Mouse (Mus musculus) lung, postnatal 4 days (tissue): ENCODE results near the gene Cradd.

Experiments
- DNase-seq, 2 experiments: peaks; one replicate each; pipeline ENCODE4 v3.0.0; 2021

Gene Cradd

DNA sequence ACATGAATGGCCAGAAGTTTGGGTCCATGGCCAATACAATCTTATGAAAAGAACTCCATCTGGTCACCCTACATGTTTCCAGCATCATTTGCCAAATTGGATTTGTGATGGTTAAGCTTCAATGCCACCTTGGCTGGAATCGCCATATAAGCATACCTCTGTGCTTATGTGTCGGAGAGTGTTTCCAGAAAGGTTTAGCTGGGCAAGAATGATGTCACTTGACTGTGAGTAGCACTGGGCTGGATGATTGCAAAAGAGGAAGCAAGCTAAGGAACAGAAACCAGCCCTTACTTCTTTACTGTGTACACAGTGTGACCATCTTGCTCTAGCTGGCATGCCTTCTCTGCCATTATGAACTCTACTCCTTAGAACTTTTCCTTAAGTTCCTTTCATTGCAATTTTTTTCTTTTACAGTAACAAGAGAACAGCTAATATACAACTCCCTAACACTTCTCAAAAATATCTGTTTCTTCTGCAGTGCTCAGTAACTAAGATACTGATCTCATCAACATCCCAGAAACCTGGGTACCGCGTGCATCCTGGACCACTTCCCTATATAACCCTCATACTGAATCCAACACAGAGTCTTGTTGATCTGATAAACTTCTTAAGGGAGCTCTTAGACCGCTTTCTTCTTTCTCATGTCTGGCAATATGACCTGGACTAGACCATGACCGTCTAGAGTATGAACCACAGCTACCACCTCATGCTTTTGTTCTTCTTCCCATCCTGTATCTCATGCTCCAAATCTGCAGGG is 172.7 kb downstream of the Cradd start:
- no peak for DNase-seq

DNA sequence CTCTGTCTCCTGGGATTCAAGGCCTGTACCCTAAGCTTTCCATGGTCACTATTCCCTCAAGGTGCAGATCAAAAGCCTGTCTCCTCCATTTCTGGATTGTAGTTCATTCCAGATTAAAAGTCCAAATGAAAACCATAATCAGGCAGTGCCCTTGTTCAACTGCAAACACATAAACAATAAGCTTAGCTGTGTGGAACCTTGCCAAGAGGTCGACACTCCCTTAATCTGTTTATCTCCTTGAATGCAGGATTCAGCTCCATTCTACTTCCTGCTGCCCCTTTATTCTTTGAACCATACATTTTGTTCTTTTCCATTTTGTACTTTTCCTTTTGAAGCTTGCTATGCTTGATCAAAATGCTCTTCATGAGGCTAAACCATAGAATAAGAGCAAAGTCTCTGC is 174.3 kb downstream of the Cradd start:
- no peak for DNase-seq

DNA sequence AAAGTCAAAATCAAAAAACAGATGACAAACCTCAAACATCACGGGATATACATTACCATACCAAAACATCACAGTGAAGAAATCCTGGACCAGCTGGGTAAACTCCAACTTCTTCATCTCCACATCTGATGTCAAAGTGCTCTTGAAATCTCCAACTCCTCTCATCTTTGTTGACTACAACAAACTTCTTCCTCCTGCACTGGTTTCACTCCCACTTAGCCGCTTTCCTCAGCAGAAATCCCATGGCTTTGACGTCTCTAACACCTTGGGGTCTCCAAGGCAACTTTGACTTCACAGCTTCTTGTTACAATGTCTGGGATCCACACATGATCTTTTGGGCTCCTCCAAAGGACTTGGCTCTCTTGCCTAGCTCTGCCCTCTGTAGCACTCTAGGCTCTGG is 175.3 kb downstream of the Cradd start:
- DNase-seq = no peak

DNA sequence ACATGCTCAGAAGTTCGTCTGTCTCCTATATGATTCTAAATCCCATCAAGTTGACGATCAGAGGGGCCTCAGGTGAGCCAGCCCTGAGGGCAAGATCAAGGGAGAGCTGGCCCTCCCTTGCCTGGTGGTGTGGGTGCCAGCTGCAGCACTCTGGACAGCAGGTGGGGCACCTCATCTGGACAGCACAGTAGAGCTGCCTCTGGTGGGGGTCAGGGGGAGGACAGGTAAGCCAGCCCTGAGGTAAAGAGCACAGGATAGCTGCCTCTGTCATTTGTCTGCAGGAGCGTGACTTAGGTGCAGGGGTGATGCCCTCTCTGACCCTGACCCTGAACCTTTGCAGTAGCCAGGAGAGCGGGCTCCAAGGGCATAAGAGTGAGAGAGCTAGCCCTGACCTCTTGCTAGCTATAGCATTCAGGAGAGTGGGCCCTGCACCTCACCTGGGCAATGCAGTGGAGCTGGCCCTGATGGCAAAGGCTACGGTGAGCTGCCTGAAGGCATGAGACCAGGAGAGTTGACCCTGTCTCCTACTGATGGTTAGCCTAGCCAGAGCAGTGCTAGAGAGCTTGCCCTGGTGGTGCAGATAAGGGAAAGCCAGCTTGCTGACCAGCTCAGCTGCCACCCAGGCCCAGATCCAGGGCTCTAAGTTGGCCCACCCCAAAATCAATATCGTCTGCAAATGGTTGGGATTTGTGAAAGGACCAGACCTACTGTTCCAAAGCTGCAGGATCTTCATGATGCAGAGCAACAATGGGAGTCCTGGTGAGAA is 176.6 kb downstream of the Cradd start:
- DNase-seq = no peak

DNA sequence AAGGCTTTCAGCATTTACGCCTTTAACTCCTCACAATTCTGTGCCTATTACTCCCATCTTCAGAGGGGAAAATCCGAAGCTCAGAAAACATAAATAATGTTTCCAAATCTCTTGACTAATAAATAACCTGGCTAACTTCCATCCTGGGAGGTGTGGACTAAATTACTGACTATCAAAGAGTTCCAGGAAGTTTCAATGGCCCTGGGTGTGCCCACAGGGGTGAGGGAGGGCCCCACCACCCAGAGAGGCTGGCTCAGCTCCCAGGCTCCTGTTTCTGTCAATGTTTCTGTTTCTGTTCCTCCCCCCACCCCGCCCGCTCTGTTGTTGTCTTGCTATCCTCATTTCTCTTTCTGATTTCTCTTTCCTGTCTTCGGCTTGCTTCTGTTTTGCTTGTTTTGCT is 177.4 kb downstream of the Cradd start:
- DNase-seq = peak; percentile 66 to 81

DNA sequence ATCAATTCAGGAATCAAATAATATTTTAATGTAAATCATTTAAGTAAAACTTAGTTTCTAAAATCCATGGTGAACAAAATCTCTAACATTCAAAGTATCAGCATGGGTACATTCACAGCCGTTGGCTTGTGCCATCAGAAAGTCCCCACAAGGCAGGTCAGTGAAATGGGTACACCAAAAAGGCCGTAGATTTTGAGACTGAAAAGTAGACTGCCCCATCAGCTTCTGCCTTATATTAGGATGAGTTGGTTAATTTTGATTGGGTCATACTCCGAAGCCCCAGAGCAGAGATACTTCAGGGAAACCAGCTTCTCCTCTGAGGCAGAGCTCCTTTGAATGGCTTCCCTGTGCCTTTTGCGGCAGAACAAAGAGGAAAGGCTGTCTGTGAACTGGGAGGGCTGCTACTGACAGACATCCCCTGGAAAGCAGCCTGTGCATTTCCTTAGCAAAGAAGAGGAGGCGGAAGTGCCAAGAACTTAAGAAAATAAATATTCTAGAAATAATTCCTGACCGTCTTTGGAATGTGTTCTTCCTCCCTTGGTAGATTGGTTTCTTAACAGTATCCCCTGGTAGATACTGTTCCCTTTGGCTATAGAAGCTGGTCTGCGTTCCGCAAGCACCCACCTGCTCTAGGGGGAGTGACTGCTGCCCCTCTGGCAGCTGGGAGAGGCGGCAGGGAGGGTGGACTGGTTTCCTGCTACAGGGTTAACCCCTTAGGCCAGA is 178.6 kb downstream of the Cradd start:
- DNase-seq = peak; percentile 48 to 66

DNA sequence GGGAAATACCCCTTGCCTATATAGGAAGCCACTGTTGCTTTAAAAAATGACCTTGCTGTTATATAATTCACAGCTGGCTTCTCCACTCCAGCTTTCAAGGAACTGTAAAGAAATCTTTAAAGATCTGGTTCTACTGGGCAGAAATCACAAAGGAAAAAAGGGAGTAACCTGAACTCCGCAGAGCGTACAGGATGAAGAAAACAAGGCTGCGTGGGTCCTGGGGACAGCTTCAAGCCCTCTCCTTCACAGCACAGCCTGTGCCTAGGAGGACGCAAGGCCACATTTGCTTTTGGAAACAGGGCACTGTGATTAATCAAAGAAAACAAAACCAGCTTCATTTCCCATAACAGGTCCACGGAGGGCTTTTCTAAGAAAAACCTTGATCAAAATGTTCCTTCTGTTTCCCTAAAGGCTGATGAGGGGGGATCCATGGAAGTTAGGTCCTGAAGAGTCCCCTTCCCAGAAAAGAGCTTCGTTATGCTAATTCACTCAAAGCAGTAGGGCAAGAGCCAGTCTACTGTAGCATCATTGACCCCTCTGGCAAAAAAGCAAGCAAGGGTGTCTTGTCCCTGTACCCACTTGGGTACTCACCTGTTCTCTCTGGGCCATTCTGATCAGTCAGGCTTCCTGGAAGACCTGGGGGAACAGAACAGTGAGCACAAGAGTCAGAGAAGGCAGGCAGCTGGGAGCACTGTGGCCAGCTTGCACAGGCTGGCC is 179.4 kb downstream of the Cradd start:
- DNase-seq = no peak

DNA sequence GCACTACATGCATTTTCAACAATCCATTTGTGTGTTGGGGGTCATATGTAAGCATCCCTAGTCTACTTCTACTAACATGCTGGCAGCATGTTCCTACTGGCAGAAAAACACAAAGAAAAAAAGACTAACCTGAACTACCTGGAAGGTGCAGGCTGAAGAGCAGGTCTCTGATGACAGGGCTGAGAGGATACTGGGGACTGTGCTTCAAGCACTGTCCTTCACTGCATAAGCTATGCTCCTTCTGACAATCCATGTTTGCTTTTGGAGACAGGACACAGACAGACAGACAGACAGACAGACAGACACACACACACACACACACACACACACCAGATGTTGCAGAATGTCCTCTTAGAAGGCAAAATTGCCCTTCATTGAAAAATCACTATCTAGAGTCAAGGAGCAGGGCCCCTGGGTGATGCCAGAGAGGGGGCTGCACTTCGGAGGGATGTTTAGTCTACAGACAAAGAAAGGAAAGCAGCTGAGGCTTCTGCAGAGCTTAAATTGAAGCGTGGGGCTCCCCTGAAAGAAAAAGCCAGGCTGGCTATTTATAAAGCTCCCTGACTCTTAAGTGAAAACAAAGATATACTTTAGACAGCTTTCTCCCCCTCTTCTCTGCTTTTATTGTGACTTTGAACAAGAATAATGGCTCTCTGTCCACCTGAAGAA is 180.4 kb downstream of the Cradd start:
- DNase-seq = peak in 1 of 2 experiments; percentile 63

DNA sequence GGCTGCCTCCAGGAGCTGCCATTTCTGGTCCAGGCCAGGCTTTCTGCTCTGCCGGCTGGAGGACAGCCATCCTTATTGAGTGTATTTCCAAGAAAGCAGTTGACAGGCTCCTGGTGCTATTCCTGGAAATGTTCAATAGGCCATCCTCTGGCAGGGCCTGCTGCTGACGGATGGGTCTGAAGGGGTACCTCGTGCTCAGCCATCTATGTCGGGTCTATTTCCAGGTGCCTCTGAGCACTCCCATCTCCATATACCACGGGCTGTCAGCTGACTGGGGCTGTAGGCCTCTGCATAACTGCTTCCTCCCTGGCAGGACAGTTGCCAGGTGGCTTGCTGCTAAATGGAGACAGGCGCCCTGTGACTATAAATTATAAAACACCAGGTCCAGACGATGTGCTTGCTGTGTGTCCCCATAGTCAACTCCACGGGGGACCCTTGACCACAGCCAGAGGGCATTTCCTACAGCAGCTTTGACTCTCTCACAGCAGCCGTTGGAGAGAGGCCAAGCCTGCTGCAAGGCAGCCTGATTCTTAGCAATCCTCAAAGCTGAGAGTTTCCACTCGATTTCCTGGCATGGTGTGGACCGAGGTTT is 181.0 kb downstream of the Cradd start:
- peak; percentile 84 to 94 for DNase-seq

DNA sequence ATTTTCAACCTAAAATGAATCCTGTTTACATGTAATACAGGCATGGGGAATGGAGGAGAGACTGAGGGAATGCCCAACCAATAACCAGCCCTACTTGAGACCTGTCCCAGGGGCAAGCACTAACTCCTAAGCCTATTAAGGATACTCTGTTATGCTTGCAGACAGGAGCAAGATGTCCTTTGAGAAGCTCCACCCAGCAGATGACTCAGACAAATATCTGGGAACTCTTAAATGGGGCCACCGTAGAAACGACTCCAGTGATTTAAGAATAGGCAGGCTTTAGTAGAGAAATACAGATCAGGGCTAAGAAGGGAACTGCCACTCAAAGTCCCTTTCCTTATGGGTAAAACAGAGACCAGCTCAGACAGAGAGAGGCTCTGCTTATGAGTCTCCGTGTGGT is 182.9 kb downstream of the Cradd start:
- no peak for DNase-seq

DNA sequence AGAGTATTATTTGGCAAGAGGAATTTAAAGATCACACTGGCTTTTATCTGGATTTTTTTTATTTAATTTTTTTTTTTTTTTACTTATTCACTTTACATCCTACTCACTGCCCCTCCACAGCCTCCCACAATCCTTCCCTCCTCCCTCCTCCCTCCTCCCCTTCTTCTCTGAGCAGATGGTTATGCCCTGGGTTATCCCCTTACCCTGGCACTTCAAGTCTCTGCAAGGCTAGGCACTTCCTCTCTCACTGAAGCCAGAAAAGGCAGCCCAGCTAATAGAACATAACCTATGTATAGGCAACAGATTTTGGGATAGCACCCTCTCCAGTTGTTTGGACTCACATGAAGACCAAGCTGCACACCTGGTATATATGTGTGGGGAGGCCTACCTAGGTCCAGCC is 183.7 kb downstream of the Cradd start:
- DNase-seq = no peak

DNA sequence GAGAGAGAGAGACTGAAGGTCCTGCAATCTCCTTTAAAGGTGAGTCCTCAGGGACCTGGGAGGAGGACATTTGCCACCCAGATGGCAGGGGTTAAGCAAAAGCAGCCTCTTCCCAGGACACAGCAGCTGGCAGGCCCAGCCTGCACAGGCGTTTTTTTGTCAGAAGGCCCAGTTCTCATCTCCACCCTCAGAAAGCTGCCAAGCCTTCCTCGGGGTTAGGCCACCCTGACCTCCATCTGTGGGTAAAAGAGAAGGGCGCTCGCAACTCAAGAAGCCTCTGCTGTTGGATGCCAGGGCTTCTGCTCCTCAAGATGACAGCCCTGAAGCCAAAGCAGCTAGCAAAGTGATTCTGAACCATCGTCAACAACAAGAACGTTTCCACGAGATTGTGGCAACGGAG is 184.3 kb downstream of the Cradd start:
- DNase-seq = peak; percentile 57 to 81

DNA sequence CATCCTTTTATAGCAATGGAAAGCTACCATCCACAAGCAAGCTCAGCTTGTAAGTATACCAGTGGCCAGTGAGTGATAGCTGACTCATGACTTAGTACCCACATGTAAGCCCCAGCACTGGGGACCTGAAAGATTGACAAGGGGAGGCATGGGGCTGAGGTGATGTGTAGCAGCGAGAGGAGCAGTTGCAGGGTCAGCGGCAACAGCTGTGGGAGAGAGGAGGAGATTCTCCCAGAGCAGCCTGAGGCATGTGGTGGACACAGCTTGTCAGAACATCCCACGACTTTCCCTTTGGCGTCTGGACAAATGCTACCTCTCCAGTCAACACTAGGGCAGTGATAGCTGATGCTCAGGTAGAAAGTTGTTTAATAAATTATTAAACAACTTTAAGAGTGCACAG is 190.9 kb downstream of the Cradd start:
- no peak for DNase-seq
